Mouse (Mus musculus) hindbrain, embryonic 15.5 days (tissue): ENCODE results near the gene Hist4h4. TPM values are rescaled to one million over a fixed set of nuclear protein-coding genes. Genes with fewer than 3 reads are reported as not detected.

Experiments
- ATAC-seq: fragments of 200-750 bp; cut with Nextera tagmentation; 2 replicates; pipeline ENCODE4 v1.8.0; 2017; ENCODE audit warnings: low read depth, moderate number of reproducible peaks, moderate TSS enrichment; ENCODE audit not compliant: low FRiP score
- H3K27ac ChIP-seq: fragments of 300-500 bp; sonication (generic); replicated peaks from 2 replicates; pipeline ENCODE4 v1.5.1; 2015; ENCODE audit warnings: mild to moderate bottlenecking, inconsistent platforms
- H3K27me3 ChIP-seq: fragments of 300-500 bp; sonication (generic); 2 replicates; pipeline ENCODE4 v1.6.1; 2015; ENCODE audit warnings: control low read depth, inconsistent platforms
- H3K36me3 ChIP-seq: fragments of 300-500 bp; sonication (generic); 2 replicates; pipeline ENCODE4 v1.6.1; 2015; ENCODE audit warnings: control low read depth, inconsistent platforms
- H3K4me1 ChIP-seq: fragments of 300-500 bp; sonication (generic); replicated peaks from 2 replicates; pipeline ENCODE4 v1.6.1; 2015; ENCODE audit warnings: control low read depth, inconsistent platforms
- H3K4me2 ChIP-seq: fragments of 300-500 bp; sonication (generic); 2 replicates; pipeline ENCODE4 v1.6.1; 2015; ENCODE audit warnings: moderate library complexity, mild to moderate bottlenecking, inconsistent platforms
- H3K4me3 ChIP-seq: fragments of 300-500 bp; sonication (generic); 2 replicates; pipeline ENCODE4 v1.5.1; 2015; ENCODE audit warnings: mild to moderate bottlenecking, inconsistent platforms
- H3K9ac ChIP-seq: fragments of 300-500 bp; sonication (generic); 2 replicates; pipeline ENCODE4 v1.6.1; 2015; ENCODE audit warnings: inconsistent platforms
- H3K9me3 ChIP-seq: fragments of 300-500 bp; sonication (generic); 2 replicates; pipeline ENCODE4 v1.6.1; 2016; ENCODE audit warnings: control low read depth, inconsistent platforms
- WGBS: fragments of 180-500 bp; shearing (Covaris S2); methylation state at CpG from one replicate; pipeline ENCODE4 v1.1.7; 2015; 5-methylcytosine and 5-hydroxymethylcytosine counted together
- microRNA-seq: library from miRNA; unstranded; fragments of <30 nt; microRNA quantifications from one replicate; pipeline ENCODE4, GENCODE M21; 2016
- polyA plus RNA-seq: library from polyadenylated mRNA; unstranded; fragments of >200 nt; fragmentation: Nextera tagmentation; extraction: Ambion mirVana; gene quantifications from 2 replicates; pipeline ENCODE4 v1.2.1, GENCODE M21; 2015

The Hist4h4 gene
- polyA plus RNA-seq, 1 experiment from 2014 or later = 0.43 TPM

DNA sequence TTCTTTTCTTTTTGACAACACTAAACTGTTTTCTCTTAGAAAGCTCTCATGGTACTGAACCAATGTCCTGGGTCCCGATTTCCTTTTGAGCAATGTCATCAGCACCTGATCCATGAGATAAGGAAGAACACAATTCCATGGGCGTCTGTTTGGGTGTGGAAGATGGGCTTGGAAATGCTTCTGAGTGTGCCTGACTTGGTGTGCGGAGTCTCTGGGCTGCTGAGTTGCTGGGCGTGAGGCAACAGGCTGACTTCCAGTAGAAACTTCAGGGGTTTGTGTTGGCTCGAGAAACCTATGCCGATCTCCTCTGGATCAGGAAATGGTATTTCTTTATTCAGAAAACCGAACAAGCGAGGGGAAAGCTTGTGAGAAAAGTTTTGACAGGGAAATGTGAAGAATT lies 35.1 kb downstream of the Hist4h4 start:
- no peak overlapping the region for H3K9ac ChIP-seq
- WGBS = 93% methylated on average over 8 of the region's 8 CpGs
- H3K27me3 ChIP-seq = no peaks in the 10 kb centered on the region
- no peaks in the 10 kb centered on the region for H3K36me3 ChIP-seq
- H3K4me3 ChIP-seq = no peak overlapping the region
- H3K4me1 ChIP-seq = no peaks in the 10 kb centered on the region
- no peak overlapping the region for H3K4me2 ChIP-seq
- no peak for ATAC-seq
- no peak overlapping the region for H3K27ac ChIP-seq
- H3K9me3 ChIP-seq = no peaks in the 10 kb centered on the region

DNA sequence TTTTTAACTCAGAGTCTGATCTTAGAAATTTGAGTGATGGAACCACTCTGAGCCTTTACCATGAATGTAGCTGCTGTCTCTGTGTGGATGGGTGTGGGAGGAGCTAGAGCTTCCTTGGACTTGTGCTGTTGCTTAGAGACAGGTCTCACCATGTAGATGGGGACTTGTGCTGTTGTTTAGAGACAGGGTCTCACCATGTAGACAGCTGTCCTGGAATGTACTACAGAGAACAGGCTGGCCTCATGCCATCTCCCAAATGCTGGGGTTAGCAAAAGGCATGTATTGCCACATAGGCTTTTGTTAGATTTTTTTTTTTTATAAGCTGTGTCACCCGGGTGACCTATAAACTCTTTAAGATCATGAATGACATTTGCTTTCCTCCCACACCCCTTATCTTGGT lies 40.3 kb downstream of the Hist4h4 start:
- no peak; the same call in 1 of the 2 replicates for ATAC-seq
- Histone ChIP-seq H3K4me2 (no peak overlapping the region), H3K27ac (no peak overlapping the region), H3K4me1 (no peaks in the 10 kb centered on the region), H3K4me3 (no peak overlapping the region), H3K9ac (no peak overlapping the region), H3K9me3 (no peaks in the 10 kb centered on the region), H3K36me3 (no peaks in the 10 kb centered on the region), H3K27me3 (no peaks in the 10 kb centered on the region)
- 72% methylated on average over 1 of the region's 1 CpGs for WGBS

Small RNA genes within 50 kb of the gene (microRNA-seq; reads per million reads assigned to microRNA genes)
- not detected for gene Gm44364

Other genes starting within 250 kb of the Hist4h4 start
- gene Plbd1, start 142.5 kb downstream of the Hist4h4 start, polyA plus RNA-seq = 1.3 and 1.5 TPM in 2 replicates
- 0.17 and 0.22 TPM in 2 replicates for gene Gucy2c, start 22.6 kb downstream of the Hist4h4 start, polyA plus RNA-seq
- gene H2afj, start 3.8 kb upstream of the Hist4h4 start, polyA plus RNA-seq = 106 and 109 TPM in 2 replicates
- gene BC049715, start 23.2 kb upstream of the Hist4h4 start, polyA plus RNA-seq = 1.2 and 1.3 TPM in 2 replicates
- gene Wbp11, start 23.8 kb upstream of the Hist4h4 start, polyA plus RNA-seq = 72.3 and 78.4 TPM in 2 replicates
- gene Smco3, start 31.0 kb upstream of the Hist4h4 start, polyA plus RNA-seq = 1.4 and 1.8 TPM in 2 replicates
- 0.09 and 0.46 TPM in 2 replicates for gene Art4, start 53.3 kb upstream of the Hist4h4 start, polyA plus RNA-seq
- 12.2 and 21.3 TPM in 2 replicates for gene Mgp, start 71.4 kb upstream of the Hist4h4 start, polyA plus RNA-seq
- not detected in 2 replicates for gene Erp27, start 117.8 kb upstream of the Hist4h4 start, polyA plus RNA-seq
- 0.07 and 1.1 TPM in 2 replicates for gene Pde6h, start 119.4 kb upstream of the Hist4h4 start, polyA plus RNA-seq
- gene Arhgdib, start 137.5 kb upstream of the Hist4h4 start, polyA plus RNA-seq = 14.0 and 16.7 TPM in 2 replicates